Mouse (Mus musculus) midbrain, postnatal 0 days (tissue): ENCODE measurements at regions not wholly inside any gene's neighbourhood (a gene's known extent, or its start where the extent isn't known, plus 50 kb on each side); places are given as distances from the start of the nearest gene placed in this dataset.

Experiments used
- ATAC-seq: fragments of 200-750 bp; cut with Nextera tagmentation; 2 replicates; pipeline ENCODE4 v1.8.0; 2017; ENCODE audit warnings: moderate number of reproducible peaks, mild to moderate bottlenecking, moderate TSS enrichment, moderate library complexity; ENCODE audit not compliant: low FRiP score
- DNase-seq: peaks from one replicate; pipeline ENCODE4 v3.0.0-alpha.2; 2015; ENCODE audit warnings: low spot score
- H3K27ac ChIP-seq: fragments of 300-500 bp; sonication (generic); 2 replicates; pipeline ENCODE4 v1.5.1; 2014; ENCODE audit warnings: low read depth, mild to moderate bottlenecking, low read length, mixed read lengths
- H3K27me3 ChIP-seq: fragments of 300-500 bp; sonication (generic); 2 replicates; pipeline ENCODE4 v1.6.1; 2014; ENCODE audit warnings: low read length, control low read depth, mixed read lengths; ENCODE audit not compliant: insufficient read depth
- H3K36me3 ChIP-seq: fragments of 300-500 bp; sonication (generic); 2 replicates; pipeline ENCODE4 v1.6.1; 2014; ENCODE audit warnings: low read length, control low read depth, mixed read lengths; ENCODE audit not compliant: insufficient read depth
- H3K4me1 ChIP-seq: fragments of 300-500 bp; sonication (generic); 2 replicates; pipeline ENCODE4 v1.6.1; 2014; ENCODE audit warnings: mild to moderate bottlenecking, control low read depth, antibody characterized with exemption, low read length, mixed read lengths; ENCODE audit not compliant: insufficient read depth
- H3K4me2 ChIP-seq: fragments of 300-500 bp; sonication (generic); 2 replicates; pipeline ENCODE4 v1.6.1; 2014; ENCODE audit warnings: low read depth, mild to moderate bottlenecking, low read length, mixed read lengths; ENCODE audit not compliant: poor library complexity, severe bottlenecking
- H3K4me3 ChIP-seq: fragments of 300-500 bp; sonication (generic); 2 replicates; pipeline ENCODE4 v1.5.1; 2014; ENCODE audit warnings: low read depth, mild to moderate bottlenecking, low read length, moderate library complexity
- H3K9ac ChIP-seq: fragments of 300-500 bp; sonication (generic); replicated peaks from 2 replicates; pipeline ENCODE4 v1.6.1; 2014; ENCODE audit warnings: mild to moderate bottlenecking, low read length, moderate library complexity, mixed read lengths; ENCODE audit not compliant: poor library complexity, severe bottlenecking
- H3K9me3 ChIP-seq: fragments of 300-500 bp; sonication (generic); 2 replicates; pipeline ENCODE4 v1.6.1; 2016; ENCODE audit warnings: low read length, control low read depth
- CTCF ChIP-seq: IDR thresholded peaks from 2 replicates; pipeline ENCODE4 v1.5.1; 2016; ENCODE audit warnings: antibody characterized with exemption, mild to moderate bottlenecking
- WGBS: fragments of 180-500 bp; shearing (Covaris S2); extraction: QIAGEN DNeasy Blood & Tissue Kit; methylation state at CpG from one replicate; pipeline ENCODE4 v1.1.7; 2014; 5-methylcytosine and 5-hydroxymethylcytosine counted together

- no peaks in the 10 kb centered on the region for H3K36me3 ChIP-seq
- no peak for ATAC-seq
- H3K4me1 ChIP-seq = no peaks in the 10 kb centered on the region
- TF ChIP-seq CTCF = peak; percentile 72
- DNase-seq = peak; percentile 70
- H3K27me3 ChIP-seq = no peaks in the 10 kb centered on the region; the same call in 1 of the 2 replicates
- no peak overlapping the region for H3K27ac ChIP-seq
- no peaks in the 10 kb centered on the region for H3K9me3 ChIP-seq
- no peak overlapping the region for H3K4me2 ChIP-seq
- no peak overlapping the region for H3K4me3 ChIP-seq
- no peak overlapping the region for H3K9ac ChIP-seq
Observed at GRCm38 (mm10) chr14:105474991-105475553, 216.7 kb downstream of the Ndfip2 start.

DNA sequence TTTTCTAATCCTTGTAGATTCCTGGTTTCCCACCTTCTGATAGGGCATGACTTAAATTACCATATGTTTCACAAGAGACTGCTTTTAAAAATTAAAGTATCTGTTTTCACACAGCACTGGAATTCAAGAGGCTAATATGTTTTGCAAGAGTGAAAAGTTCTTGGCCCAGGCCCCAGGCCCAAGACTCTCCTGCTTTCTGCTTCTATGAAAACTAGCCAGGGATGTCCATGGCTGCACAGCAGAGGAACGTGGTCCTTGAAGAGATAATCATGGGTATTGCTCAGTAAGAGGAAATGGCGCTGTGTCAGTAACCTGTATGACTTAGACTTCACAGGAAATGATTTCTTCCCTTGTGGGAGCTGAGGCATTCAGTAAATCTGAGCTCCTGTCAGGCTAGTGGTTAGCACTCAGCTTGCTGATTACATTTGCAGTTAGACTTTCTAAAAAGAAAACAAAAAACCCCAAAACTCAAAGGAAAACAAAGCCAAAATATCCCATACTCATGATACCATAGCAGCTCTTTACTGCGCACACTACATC lies 190.6 kb downstream of the Ndfip2 start:
- Histone ChIP-seq H3K4me3 (no peak overlapping the region), H3K9me3 (no peaks in the 10 kb centered on the region), H3K9ac (no peak overlapping the region), H3K4me1 (no peaks in the 10 kb centered on the region), H3K4me2 (no peak overlapping the region), H3K27ac (no peak overlapping the region), H3K36me3 (no peaks in the 10 kb centered on the region), H3K27me3 (no peaks in the 10 kb centered on the region)
- WGBS = 86% methylated on average over 3 of the region's 3 CpGs
- no peak for DNase-seq
- no peak for ATAC-seq
- TF ChIP-seq CTCF = no peak

- no peak for TF ChIP-seq CTCF
- H3K4me3 ChIP-seq = no peak overlapping the region
- H3K9me3 ChIP-seq = no peaks in the 10 kb centered on the region
- no peak overlapping the region for H3K27ac ChIP-seq
- no peak for ATAC-seq
- no peaks in the 10 kb centered on the region for H3K27me3 ChIP-seq
- H3K36me3 ChIP-seq = no peaks in the 10 kb centered on the region
- H3K4me1 ChIP-seq = no peaks in the 10 kb centered on the region
- no peak for DNase-seq
- 86% methylated on average over 5 of the region's 5 CpGs for WGBS
- H3K9ac ChIP-seq = no peak overlapping the region
- H3K4me2 ChIP-seq = no peak overlapping the region
Observed at GRCm38 (mm10) chr14:105447088-105447487, 188.7 kb downstream of the Ndfip2 start.

GRCm38 (mm10) chr14:105435343-105435742 lies 177.0 kb downstream of the Ndfip2 start:
- no peak overlapping the region for H3K27ac ChIP-seq
- DNase-seq (no peak), ATAC-seq (no peak)
- WGBS = 89% methylated on average over 6 of the region's 6 CpGs
- H3K4me2 ChIP-seq = no peak overlapping the region
- no peaks in the 10 kb centered on the region for H3K4me1 ChIP-seq
- no peak for TF ChIP-seq CTCF
- H3K9ac ChIP-seq = no peak overlapping the region
- no peaks in the 10 kb centered on the region for H3K36me3 ChIP-seq
- no peak overlapping the region for H3K4me3 ChIP-seq
- no peaks in the 10 kb centered on the region for H3K9me3 ChIP-seq
- no peaks in the 10 kb centered on the region for H3K27me3 ChIP-seq

DNA sequence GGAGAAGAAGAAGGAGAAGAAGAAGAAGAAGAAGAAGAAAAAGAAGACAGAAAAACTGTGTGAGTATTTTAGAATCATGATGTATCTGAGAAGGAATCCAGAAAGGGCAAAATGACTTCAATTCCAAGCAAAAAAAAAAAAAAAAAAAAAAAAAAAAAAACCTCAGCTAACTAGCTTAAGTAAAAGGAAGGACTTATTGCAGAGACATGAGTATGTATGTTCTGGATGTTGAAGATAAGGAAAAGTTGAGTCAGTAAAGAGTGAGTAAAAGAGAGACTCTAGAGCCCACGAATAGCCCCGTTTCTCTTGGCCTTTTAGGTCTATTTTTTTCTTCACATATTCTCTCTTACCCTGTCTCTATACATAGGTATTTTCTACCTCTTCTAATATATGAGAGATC lies 175.1 kb downstream of the Ndfip2 start:
- H3K4me2 ChIP-seq = no peak overlapping the region
- H3K9me3 ChIP-seq = no peaks in the 10 kb centered on the region
- no peak for TF ChIP-seq CTCF
- ATAC-seq = no peak
- H3K27me3 ChIP-seq = no peaks in the 10 kb centered on the region
- no peaks in the 10 kb centered on the region for H3K36me3 ChIP-seq
- no peak overlapping the region for H3K4me3 ChIP-seq
- WGBS = 91% methylated on average over 2 of the region's 2 CpGs
- no peak overlapping the region for H3K27ac ChIP-seq
- no peaks in the 10 kb centered on the region for H3K4me1 ChIP-seq
- no peak overlapping the region for H3K9ac ChIP-seq
- no peak for DNase-seq

DNA sequence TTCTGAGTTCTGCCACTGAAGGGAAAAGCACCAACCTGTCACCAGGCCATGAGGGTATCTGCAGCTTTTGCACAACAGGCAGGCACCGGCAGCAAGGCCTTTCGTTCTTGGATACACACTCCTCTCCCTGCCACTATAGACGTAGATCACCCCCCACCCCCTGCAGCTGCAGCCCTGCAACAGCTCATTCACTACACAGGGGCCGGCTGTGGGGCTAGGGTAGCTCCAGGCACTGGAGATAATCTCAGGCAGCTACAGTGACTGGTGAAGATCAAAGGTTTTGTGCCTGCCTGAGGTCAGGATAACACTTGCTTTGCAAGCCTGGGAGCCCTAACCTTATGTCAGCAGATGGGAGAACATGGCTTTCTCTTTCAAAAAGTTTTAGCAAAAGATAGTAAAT lies 174.3 kb downstream of the Ndfip2 start:
- 0 out of 2 replicates have a peak, but pooled peaks cover 2% of the 10 kb centered on the region for H3K4me1 ChIP-seq
- no peaks in the 10 kb centered on the region for H3K9me3 ChIP-seq
- no peak overlapping the region for H3K4me3 ChIP-seq
- no peak overlapping the region for H3K4me2 ChIP-seq
- no peak for DNase-seq
- no peak overlapping the region for H3K27ac ChIP-seq
- no peak for ATAC-seq
- H3K27me3 ChIP-seq = no peaks in the 10 kb centered on the region
- no peak for TF ChIP-seq CTCF
- 9% methylated on average over 4 of the region's 4 CpGs for WGBS
- no peaks in the 10 kb centered on the region for H3K36me3 ChIP-seq
- no peak overlapping the region for H3K9ac ChIP-seq
